Mouse (Mus musculus): Measurements from ENCODE around the gene 4930519P11Rik. TPM values are rescaled to one million over a fixed set of nuclear protein-coding genes. Genes with fewer than 3 reads are reported as not detected.

4930519P11Rik gene
- polyA plus RNA-seq, 1 experiment from 2014 or later: 0.51 TPM

DNA sequence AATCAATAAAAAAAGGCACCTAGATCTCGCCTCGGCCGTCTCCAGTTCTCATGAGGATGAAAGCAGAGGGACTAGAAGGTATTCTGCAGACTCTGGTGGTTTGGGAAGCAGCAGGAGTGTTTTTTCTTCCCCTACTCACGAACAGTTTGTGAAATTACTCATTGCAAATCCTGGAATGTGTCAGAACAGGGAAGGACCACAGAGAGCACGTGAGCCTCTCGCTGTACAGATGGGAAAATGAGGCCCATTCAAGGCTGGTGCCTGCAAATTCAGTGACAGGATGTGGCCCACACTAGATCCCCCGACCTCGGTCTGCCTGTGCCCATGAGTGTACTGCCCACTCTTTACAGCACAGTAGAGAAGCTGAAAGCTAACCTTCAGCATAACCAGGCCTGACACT lies 41.3 kb downstream of the 4930519P11Rik start:
- Histone ChIP-seq H3K4me2 (no peak overlapping the region), H3K4me1 (replicated peaks) (peaks cover 40% of the 10 kb centered on the region), H3K27ac (no peak overlapping the region), H3K27me3 (no peaks in the 10 kb centered on the region), H3K9ac (no peak overlapping the region), H3K9me3 (no peaks in the 10 kb centered on the region), H3K36me3 (no peaks in the 10 kb centered on the region), H3K4me3 (no peak overlapping the region)
- 74% methylated on average over 8 of the region's 8 CpGs for WGBS
- ATAC-seq (ENCODE audit: low FRiP score): no peak

DNA sequence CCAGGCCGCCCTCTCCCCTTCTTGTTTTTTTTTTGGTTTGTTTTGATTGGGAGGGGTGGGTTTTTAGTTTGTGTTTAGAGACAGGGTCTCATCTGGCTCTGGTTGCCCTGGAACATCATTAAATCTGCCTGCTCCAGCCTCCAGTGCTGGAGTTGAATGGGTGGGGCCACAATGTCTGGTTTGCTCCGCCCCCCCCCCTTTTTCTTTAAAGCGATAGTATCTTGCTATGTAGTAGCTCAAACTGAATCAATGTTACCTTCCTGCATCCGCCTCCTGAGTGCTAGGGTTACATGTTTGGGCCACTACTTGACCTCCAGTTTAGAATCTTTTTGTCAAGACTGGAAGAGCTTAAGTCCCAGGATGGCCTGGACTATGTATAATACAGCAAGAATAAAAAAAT lies 42.0 kb downstream of the 4930519P11Rik start:
- Histone ChIP-seq H3K4me2 (no peak overlapping the region), H3K4me3 (no peak overlapping the region), H3K9me3 (no peaks in the 10 kb centered on the region), H3K4me1 (replicated peaks) (peaks cover 39% of the 10 kb centered on the region), H3K27me3 (no peaks in the 10 kb centered on the region), H3K36me3 (no peaks in the 10 kb centered on the region), H3K9ac (no peak overlapping the region), H3K27ac (no peak overlapping the region)
- WGBS: 79% methylated on average over 4 of the region's 4 CpGs
- no peak for ATAC-seq (ENCODE audit: low FRiP score)

DNA sequence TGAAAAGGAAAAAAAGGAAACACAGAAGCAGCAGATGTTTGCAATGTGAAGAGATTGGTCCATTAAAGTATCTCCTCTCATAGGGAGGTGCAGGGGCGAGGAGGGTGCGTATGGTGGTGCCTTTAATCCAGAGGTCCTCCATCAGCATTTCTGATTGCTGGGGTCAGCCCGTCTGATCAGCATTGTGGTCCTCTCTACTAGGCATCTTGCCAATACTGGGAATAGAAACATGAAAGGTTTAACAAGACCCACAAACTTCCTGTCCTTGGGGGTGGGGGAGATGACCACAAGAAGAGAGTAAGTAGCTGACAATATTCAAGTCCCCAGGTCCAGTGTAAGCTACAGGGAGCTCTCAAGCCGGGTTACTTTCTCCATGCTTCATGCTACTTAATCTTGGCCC lies 42.6 kb downstream of the 4930519P11Rik start:
- WGBS: 69% methylated on average over 4 of the region's 4 CpGs
- H3K4me1 ChIP-seq (replicated peaks): peaks cover 44% of the 10 kb centered on the region
- 0 out of 2 replicates have a peak overlapping the region, but pooled peaks have one; percentile 76 for H3K27ac ChIP-seq
- H3K4me2 ChIP-seq: peak overlapping the region; percentile 83
- H3K27me3 ChIP-seq: no peaks in the 10 kb centered on the region
- H3K4me3 ChIP-seq: peak overlapping the region; percentile 63
- H3K9me3 ChIP-seq: no peaks in the 10 kb centered on the region
- no peaks in the 10 kb centered on the region for H3K36me3 ChIP-seq
- ATAC-seq (ENCODE audit: low FRiP score): no peak
- H3K9ac ChIP-seq: no peak overlapping the region

DNA sequence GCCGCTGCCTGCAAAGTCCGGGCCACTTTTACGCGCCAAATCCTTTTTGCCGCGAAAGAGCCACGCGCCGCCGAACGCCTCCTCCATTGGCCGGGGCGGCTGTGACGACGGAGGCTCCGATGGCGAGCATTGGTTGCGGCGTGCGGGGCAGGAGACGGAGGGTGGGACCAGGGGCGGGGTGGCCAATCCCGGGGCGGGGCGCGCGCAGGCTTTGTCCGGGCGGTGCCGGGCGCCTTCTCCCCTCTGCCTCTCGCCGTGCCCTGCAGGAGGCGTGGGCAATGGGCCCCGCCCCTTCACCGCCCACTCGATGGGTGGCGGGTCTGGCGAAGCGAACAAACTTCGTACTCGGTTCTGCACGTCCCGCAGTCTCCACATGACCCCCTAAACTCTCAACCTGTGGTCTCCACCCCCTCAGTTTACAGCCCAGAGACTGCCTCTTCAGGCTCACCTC lies 43.4 kb downstream of the 4930519P11Rik start, which contains the start of gene E2f1:
Gene E2f1 (minus strand): TSS at position 57 of the 451 bp plus-strand sequence.
- peaks cover 52% of the 10 kb centered on the region for H3K4me1 ChIP-seq (replicated peaks)
- no peaks in the 10 kb centered on the region for H3K27me3 ChIP-seq
- H3K4me3 ChIP-seq: peak within 1 kb of the TSS; percentile 63
- no peaks in the 10 kb centered on the region for H3K36me3 ChIP-seq
- H3K4me2 ChIP-seq: peak within 1 kb of the TSS; percentile 83
- peak within 1 kb of the TSS; percentile 68 for H3K9ac ChIP-seq
- no peaks in the 10 kb centered on the region for H3K9me3 ChIP-seq
- WGBS: under 1% methylated on average over 42 of the region's 44 CpGs
- peak within 1 kb of the TSS; percentile 83 for H3K27ac ChIP-seq
- ATAC-seq (ENCODE audit: low FRiP score): peak; percentile 99

DNA sequence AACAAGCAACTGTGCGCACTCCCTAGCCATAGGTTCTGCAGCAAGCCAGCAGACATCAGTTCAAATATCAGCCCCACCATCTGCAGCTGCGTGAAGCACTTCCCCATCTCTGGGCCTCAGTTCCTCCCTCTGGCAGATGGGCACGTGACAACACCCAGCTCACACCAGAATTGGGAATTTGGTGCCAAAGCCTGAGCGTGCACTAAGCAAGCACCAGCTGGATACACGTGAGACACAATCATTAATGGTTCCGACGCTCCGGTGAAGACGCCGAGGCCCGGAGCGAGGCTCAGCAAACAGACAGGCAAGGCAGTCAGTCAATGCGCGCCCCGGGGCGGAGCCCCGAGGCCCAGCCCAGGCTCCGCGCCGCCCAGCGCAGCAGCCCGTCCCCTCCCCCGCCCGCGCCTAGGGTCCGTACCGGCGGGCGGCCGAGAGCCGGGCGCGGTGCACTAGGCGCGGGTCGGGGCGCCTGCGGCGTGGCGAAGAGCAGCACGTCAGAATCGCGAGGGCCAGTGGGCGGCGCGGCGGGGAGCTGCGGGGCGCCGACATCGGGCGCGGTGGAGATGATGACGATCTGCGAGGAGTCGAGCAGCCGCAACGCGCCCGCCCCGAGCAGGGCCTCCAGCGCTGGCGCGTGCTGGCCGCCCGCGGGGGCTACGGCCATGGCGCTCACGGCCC lies 44.0 kb downstream of the 4930519P11Rik start:
- Histone ChIP-seq H3K27ac (peak overlapping the region; percentile 83), H3K9me3 (no peaks in the 10 kb centered on the region), H3K4me3 (peak overlapping the region; percentile 63), H3K27me3 (no peaks in the 10 kb centered on the region), H3K36me3 (no peaks in the 10 kb centered on the region), H3K4me2 (peak overlapping the region; percentile 83), H3K4me1 (replicated peaks) (peaks cover 52% of the 10 kb centered on the region), H3K9ac (peak overlapping the region; percentile 65)
- under 1% methylated on average over 52 of the region's 70 CpGs for WGBS
- peak; percentile 63 for ATAC-seq (ENCODE audit: low FRiP score)

DNA sequence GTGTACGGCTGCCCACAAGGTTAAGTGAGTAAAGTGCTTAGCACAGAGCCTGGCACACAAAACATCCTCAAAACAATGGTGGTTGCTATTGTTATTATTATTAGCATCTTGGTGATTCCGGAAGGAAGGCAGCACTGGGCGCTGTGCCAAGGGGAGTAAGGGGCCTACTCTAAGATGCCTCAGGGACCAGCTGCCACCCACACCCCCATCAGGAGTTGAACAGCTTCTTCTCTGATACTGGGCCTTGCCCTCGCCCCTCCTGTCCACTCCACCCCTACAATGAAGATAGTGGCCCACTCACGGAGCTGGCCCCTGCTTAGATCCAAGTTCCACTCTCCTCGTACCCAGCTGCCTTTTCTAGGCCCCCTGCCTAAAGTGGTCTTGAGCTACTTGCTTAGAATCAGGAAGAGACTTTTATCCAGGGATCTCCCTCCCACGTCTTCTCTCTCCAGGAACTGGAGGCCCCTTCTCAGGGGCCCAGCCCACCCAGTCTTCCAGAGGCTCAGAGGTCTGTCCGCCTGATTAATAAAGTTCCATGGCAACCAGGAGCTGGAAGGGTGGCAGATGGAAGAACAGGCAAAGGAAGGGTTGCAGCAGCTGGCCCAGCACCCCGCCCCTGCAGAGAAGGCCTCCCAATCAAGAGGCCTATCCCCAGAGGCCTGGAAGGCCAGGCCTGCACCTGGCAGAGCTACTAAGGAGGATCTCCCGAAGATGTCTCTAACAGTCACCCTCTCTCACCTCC lies 44.7 kb downstream of the 4930519P11Rik start:
- Histone ChIP-seq H3K27me3 (no peaks in the 10 kb centered on the region), H3K4me3 (peak overlapping the region; percentile 63), H3K9ac (peak overlapping the region; percentile 65), H3K4me1 (replicated peaks) (peaks cover 54% of the 10 kb centered on the region), H3K27ac (peak overlapping the region; percentile 83), H3K4me2 (peak overlapping the region; percentile 83), H3K9me3 (no peaks in the 10 kb centered on the region), H3K36me3 (no peaks in the 10 kb centered on the region)
- peak; percentile 2; the same call in 1 of the 2 replicates for ATAC-seq (ENCODE audit: low FRiP score)
- WGBS: 7% methylated on average over 10 of the region's 10 CpGs

DNA sequence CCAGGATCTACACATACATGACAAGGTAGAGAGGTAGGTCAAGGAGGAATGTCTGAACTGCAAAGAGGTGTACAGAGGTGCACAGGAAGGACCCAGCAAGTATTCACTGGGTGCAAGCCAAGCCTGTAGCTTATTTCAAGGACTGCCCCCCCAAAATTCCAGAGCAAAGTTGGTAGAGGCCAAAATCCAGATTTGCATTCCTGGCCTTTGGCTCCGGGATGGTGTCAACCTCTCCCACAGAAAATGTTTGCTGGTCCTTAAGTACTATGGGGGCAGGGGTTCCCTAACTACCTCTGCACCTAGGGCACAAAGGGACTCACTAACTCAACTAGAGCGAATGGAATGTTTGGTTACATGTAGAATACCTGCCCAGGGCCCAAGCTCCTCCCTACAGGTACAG lies 45.5 kb downstream of the 4930519P11Rik start:
- Histone ChIP-seq H3K4me2 (peak overlapping the region; percentile 83), H3K36me3 (no peaks in the 10 kb centered on the region), H3K27me3 (no peaks in the 10 kb centered on the region), H3K4me1 (replicated peaks) (peaks cover 54% of the 10 kb centered on the region), H3K9me3 (no peaks in the 10 kb centered on the region), H3K4me3 (peak overlapping the region; percentile 63; the same call in 1 of the 2 replicates), H3K9ac (peak overlapping the region; percentile 65), H3K27ac (peak overlapping the region; percentile 83)
- WGBS: 76% methylated on average over 2 of the region's 2 CpGs
- ATAC-seq (ENCODE audit: low FRiP score): no peak

DNA sequence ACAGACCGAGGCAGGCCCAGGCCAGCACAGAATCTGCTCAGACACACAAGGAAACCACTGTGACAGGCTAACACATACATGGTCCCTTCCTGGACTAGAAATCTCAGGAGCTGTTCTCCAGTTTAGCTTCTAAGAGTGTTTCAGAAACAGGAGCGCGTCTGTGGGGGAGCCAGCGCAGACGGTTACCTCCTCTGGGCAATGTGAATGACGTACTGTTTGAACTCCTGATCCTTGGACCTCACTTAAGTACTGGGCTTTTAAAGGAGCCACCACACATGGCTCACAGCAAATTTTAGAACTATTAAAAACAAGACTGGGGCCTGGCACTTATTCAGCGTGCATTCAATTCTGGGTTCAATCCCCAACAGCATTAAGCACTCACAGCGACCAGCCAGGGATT lies 46.6 kb downstream of the 4930519P11Rik start:
- Histone ChIP-seq H3K9me3 (no peaks in the 10 kb centered on the region), H3K4me2 (0 out of 2 replicates have a peak overlapping the region, but pooled peaks have one; percentile 3), H3K4me1 (replicated peaks) (peaks cover 54% of the 10 kb centered on the region), H3K36me3 (no peaks in the 10 kb centered on the region), H3K27me3 (no peaks in the 10 kb centered on the region), H3K4me3 (no peak overlapping the region), H3K9ac (peak overlapping the region; percentile 8; the same call in 1 of the 2 replicates), H3K27ac (no peak overlapping the region)
- no peak for ATAC-seq (ENCODE audit: low FRiP score)
- WGBS: 46% methylated on average over 8 of the region's 8 CpGs

DNA sequence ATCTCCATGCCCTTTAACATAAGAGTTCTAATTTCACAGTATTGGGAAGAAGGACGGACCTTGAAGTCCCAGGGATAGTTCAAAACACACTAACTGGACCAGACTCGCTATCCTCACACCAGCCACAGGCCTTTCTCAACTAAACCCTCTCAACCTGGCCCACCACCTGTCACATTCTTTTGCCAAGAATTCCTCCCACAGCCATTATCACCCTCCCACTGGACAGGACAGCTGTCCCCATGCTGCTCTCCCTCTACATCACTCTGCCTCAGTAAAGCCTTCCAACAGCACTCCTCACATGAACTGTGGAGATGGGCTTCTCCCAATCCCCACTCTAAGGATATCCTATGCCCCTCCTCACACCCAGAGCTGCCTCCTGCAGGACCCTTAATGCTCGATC lies 47.7 kb downstream of the 4930519P11Rik start:
- no peaks in the 10 kb centered on the region for H3K36me3 ChIP-seq
- no peaks in the 10 kb centered on the region for H3K27me3 ChIP-seq
- H3K27ac ChIP-seq: no peak overlapping the region
- H3K4me1 ChIP-seq (replicated peaks): peaks cover 46% of the 10 kb centered on the region
- no peak overlapping the region for H3K4me2 ChIP-seq
- no peak for ATAC-seq (ENCODE audit: low FRiP score)
- WGBS: 67% methylated on average over 3 of the region's 3 CpGs
- H3K9me3 ChIP-seq: no peaks in the 10 kb centered on the region
- no peak overlapping the region for H3K4me3 ChIP-seq
- peak overlapping the region; percentile 30 for H3K9ac ChIP-seq

DNA sequence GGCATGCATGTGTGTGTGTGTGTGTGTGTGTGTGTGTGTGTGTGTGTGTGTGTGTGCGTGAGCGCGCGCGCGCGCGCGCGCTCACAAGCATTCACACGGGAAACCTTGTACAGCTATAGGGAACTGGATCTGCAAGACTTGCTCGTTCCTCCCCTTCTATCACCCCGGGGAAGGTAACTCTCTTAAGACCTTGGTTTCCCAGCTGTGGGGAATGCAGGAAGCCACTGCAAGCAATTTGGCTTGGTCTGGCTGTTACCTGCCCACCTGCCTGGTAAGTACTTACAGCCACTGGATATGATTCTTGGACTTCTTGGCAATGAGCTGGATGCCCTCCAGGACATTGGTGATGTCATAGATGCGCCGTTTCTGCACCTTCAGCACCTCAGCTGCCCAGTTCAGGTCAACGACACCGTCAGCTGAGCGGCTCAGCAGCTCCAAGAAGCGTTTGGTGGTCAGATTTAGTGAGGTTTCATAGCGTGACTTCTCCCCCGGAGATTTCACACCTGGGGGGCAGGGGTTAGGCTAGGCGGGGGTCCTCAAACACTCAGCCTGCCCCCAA lies 49.5 kb downstream of the 4930519P11Rik start:
- WGBS: 90% methylated on average over 22 of the region's 22 CpGs
- H3K27ac ChIP-seq: no peak overlapping the region
- H3K36me3 ChIP-seq: no peaks in the 10 kb centered on the region
- no peak overlapping the region for H3K9ac ChIP-seq
- no peaks in the 10 kb centered on the region for H3K9me3 ChIP-seq
- H3K4me3 ChIP-seq: no peak overlapping the region
- no peak overlapping the region for H3K4me2 ChIP-seq
- peaks cover 47% of the 10 kb centered on the region for H3K4me1 ChIP-seq (replicated peaks)
- no peak for ATAC-seq (ENCODE audit: low FRiP score)
- H3K27me3 ChIP-seq: no peaks in the 10 kb centered on the region
